13 mouse cellular contexts compared by ENCODE assay signal in the genomic region with DNA sequence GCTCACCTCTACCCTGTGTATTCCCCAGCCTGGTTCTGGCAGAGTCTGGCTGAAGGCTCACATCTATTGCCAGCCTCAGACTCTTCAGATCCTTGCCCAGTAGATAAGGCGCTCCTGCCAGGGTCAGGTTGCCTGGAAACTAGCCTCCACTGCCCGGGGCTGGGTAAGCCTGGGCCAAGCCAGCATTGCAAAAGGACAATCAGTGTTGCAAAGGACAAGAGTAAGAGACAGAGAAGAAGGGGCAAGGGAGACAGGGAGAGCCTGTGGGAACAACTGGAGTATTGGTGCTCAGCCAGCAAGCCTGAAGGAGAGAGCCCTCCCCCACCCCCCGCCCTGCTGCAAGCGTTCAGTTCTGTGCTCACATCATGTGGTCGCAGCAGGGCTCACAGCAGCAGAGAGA.
DNase-seq lines count a peak whose midpoint lies in the region; ATAC-seq and TF ChIP-seq lines count a peak whose summit lies in the region.
"Had no signal": no experiment of that assay in that cellular context is flagged by ENCODE, and none has a peak within 500 bp of the region (broad histone marks: within the 10 kb centered on the region; RNA-seq: fewer than 3 reads in every experiment).

No protein-coding gene starts in this region.

- H3K9me3 ChIP-seq in hindbrain, postnatal 0 days (ENCODE audit: low read length) = no peaks in the 10 kb centered on the region
- H3K9me3 ChIP-seq in hindbrain, embryonic 14.5 days (ENCODE audit: control insufficient read depth, low read length) = no peaks in the 10 kb centered on the region
- no peaks in the 10 kb centered on the region for H3K9me3 ChIP-seq in neural tube, embryonic 15.5 days (replicated peaks)

- no peak overlapping the region for H3K27ac ChIP-seq in hindbrain, postnatal 0 days
- H3K27ac ChIP-seq in hindbrain, embryonic 14.5 days = no peak overlapping the region
- no peak overlapping the region for H3K27ac ChIP-seq in neural tube, embryonic 15.5 days (replicated peaks)
- H3K27ac ChIP-seq: heart, adult 2 months had no signal

- DNase-seq in cerebellum, postnatal 10 days = peak; percentile 52 to 56
- DNase-seq in cerebellum, adult 11-12 months = no peak
- DNase-seq in hindbrain, postnatal 0 days (ENCODE audit: low spot score) = peak; percentile 28
- DNase-seq in hindbrain, embryonic 14.5 days (ENCODE audit: low spot score) = no peak
- peak; percentile 27 for DNase-seq in retina, postnatal 1 day
- DNase-seq in retina, embryonic 14.5 days (ENCODE audit: low spot score) = no peak
- no peak for DNase-seq in kidney, postnatal 4 days
- DNase-seq: lung, adult 2 months; spleen, adult 18-20 months; thymus, postnatal 25 days had no signal

- H3K36me3 ChIP-seq in hindbrain, postnatal 0 days (ENCODE audit: insufficient read depth, low read length) = no peaks in the 10 kb centered on the region
- H3K36me3 ChIP-seq in hindbrain, embryonic 14.5 days (replicated peaks; ENCODE audit: control insufficient read depth, insufficient read depth) = no peaks in the 10 kb centered on the region
- no peaks in the 10 kb centered on the region for H3K36me3 ChIP-seq in neural tube, embryonic 15.5 days

- 43% methylated on average over 5 of the region's 5 CpGs for WGBS in hindbrain, postnatal 0 days
- whole genome bisulfite sequencing in hindbrain, embryonic 14.5 days = 57% methylated on average over 5 of the region's 5 CpGs
- 55% methylated on average over 5 of the region's 5 CpGs for WGBS in neural tube, embryonic 15.5 days

- no peak overlapping the region for H3K9ac ChIP-seq in hindbrain, postnatal 0 days (replicated peaks; ENCODE audit: low read length)
- no peak overlapping the region for H3K9ac ChIP-seq in hindbrain, embryonic 14.5 days
- no peak overlapping the region for H3K9ac ChIP-seq in neural tube, embryonic 15.5 days (replicated peaks)

- no peak overlapping the region for H3K4me3 ChIP-seq in hindbrain, postnatal 0 days (ENCODE audit: low read length)
- no peak overlapping the region for H3K4me3 ChIP-seq in hindbrain, embryonic 14.5 days (replicated peaks; ENCODE audit: low read length)
- H3K4me3 ChIP-seq in neural tube, embryonic 15.5 days (replicated peaks) = no peak overlapping the region
- H3K4me3 ChIP-seq: heart, adult 2 months had no signal

- H3K27me3 ChIP-seq in hindbrain, postnatal 0 days (ENCODE audit: insufficient read depth, low read length) = no peaks in the 10 kb centered on the region
- no peaks in the 10 kb centered on the region for H3K27me3 ChIP-seq in hindbrain, embryonic 14.5 days (ENCODE audit: control insufficient read depth, insufficient read depth, low read length)
- no peaks in the 10 kb centered on the region for H3K27me3 ChIP-seq in neural tube, embryonic 15.5 days (replicated peaks)

- TF ChIP-seq CTCF in hindbrain, postnatal 0 days (IDR thresholded peaks at IDR 0.05; ENCODE audit: low read depth) = no peak

- no peak overlapping the region for H3K4me2 ChIP-seq in hindbrain, postnatal 0 days (ENCODE audit: low read depth, low read length)
- no peak overlapping the region for H3K4me2 ChIP-seq in hindbrain, embryonic 14.5 days (replicated peaks)
- H3K4me2 ChIP-seq in neural tube, embryonic 15.5 days = no peak overlapping the region

- no peaks in the 10 kb centered on the region for H3K4me1 ChIP-seq in hindbrain, postnatal 0 days (ENCODE audit: insufficient read depth, low read length)
- H3K4me1 ChIP-seq in hindbrain, embryonic 14.5 days (replicated peaks; ENCODE audit: control insufficient read depth, insufficient read depth, low read length) = peaks cover 6% of the 10 kb centered on the region; the same call in 1 of the 2 replicates
- 0 out of 2 replicates have a peak, but pooled peaks cover 7% of the 10 kb centered on the region for H3K4me1 ChIP-seq in neural tube, embryonic 15.5 days

- peak; percentile 61; the same call in 1 of the 2 replicates for ATAC-seq in hindbrain, postnatal 0 days
- no peak; the same call in 1 of the 2 replicates for ATAC-seq in hindbrain, embryonic 14.5 days (ENCODE audit: low FRiP score)
- peak; percentile 50; the same call in 1 of the 2 replicates for ATAC-seq in neural tube, embryonic 15.5 days (ENCODE audit: low FRiP score)
- ATAC-seq: inflammation-experienced regulatory T-cells, adult 6 months had no signal

Comparison
In these comparisons a context has a peak if more than half of its experiments do, and no peak if none do; other contexts are left out.
1. DNase-seq: peak in cerebellum, postnatal 10 days (2 of 2), hindbrain, postnatal 0 days (single experiment) and retina, postnatal 1 day (single experiment); none in cerebellum, adult 11-12 months (single experiment), hindbrain, embryonic 14.5 days (single experiment), retina, embryonic 14.5 days (single experiment) and kidney, postnatal 4 days (0 of 2).